Mouse (Mus musculus) frontal cortex, postnatal 25 days (tissue): ENCODE data around the gene Tmem258.
"Not testable (repeated sequence)": the region's sequence is repeated elsewhere in the genome, so short reads cannot be mapped to it uniquely, and the experiment has no call there.

ENCODE experiments used
- DNase-seq, 2 experiments: peaks; one replicate each; pipeline ENCODE4 v3.0.0; 2022; ENCODE audit warnings: low spot score in 2 of 2

Gene Tmem258

DNA sequence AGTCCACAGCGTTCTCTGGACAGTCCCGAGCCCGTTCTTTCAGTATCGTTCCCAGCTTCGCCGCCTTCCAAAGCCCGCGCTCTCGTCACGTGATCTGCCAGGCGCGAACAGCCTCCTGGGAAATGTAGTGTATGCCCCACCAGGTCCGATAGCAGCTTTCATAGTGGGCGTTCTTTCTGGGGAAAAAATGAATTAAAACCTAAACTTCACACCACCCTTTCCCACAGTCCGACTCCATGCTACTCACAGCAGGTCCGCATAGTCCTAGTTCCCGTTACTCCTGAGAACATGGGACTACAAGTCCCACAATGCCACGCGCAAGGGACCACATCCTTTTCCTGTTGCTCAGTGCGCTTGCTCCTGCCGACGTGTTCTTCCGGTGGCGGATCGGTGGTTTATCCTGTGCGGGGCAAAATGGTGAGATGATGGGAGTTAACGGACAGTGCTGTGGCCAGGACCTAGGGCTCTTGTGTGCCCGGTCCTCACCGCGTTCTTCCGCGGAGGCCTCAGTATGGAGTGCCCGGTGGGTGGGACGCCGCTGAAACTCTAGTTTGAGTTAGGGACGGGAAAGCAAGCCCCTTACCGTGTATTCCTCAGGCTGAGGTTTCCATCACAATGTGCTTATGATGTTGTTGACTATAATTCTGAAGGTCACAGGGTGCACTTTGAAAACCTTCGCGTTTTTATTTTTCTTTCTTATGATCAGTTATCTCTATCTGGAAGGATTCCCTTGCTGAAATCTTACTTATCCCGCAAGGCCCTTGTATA, at the start of gene Tmem258, which contains the start of gene Fen1:
Gene Tmem258, plus strand, starts transcription at position 167 of the 768 bp plus-strand sequence.
Gene Fen1, minus strand, starts transcription at position 322 of the 768 bp plus-strand sequence.
- DNase-seq, result peak; percentile 90 to 92

DNA sequence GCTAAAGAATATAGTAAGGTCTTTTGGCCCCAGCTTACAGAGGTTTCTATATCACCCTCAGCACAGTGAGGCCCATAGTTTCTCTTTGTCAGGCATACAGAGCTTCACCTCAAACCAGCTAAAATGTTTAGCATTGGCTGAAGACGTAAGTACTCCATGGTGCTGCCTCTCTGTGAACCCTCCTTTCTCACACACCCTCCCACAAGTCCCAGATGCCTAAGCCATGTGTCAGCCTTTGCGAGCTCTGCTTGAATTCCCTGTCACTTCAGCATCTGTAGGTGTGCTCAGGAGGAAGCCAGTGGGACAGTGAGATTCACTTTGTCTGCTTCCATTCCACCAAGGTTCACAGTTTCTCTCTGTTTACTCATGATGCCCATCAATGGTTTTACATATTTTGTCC, 46.1 kb upstream of the Tmem258 start:
- no peak for DNase-seq

DNA sequence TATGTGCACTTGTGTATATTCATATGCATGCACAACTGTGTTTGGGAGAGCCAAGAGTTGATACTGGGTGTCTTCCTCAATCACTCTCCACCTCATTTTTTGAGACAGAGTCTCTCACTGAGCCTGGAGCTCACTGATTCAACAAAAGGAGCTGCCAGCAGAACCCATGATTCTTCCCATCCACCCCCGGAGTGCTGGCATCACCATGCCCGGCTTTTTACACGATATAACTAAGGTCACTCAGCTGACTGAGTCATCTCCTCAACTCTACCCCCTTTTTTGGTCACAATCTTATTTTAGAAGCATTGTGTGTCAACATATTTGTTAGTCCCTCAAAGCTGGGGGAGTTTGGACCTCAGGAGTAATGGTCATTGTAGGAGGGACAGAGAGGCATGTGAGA, 39.9 kb upstream of the Tmem258 start:
- no peak for DNase-seq

DNA sequence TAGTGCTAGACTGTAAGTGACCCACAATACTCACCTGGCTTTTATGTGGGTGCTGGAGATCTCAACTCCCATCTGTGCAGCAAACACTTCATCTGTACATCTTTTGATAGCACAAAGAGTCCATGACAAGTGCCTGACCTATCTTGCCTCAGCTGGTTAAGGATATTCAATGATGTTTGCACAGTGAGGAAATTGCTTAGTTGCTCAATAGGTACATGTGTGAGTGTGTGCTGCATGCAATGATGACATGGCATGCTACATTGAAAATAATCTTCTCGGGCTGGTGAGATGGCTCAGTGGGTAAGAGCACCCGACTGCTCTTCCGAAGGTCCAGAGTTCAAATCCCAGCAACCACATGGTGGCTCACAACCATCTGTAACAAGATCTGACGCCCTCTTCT, 37.9 kb upstream of the Tmem258 start:
- DNase-seq, result not testable (repeated sequence)

- no peak for DNase-seq
Observed at GRCm38 (mm10) chr19:10167112-10167511, 36.7 kb upstream of the Tmem258 start.

- no peak for DNase-seq
Observed at GRCm38 (mm10) chr19:10167951-10168350, 35.9 kb upstream of the Tmem258 start.

DNA sequence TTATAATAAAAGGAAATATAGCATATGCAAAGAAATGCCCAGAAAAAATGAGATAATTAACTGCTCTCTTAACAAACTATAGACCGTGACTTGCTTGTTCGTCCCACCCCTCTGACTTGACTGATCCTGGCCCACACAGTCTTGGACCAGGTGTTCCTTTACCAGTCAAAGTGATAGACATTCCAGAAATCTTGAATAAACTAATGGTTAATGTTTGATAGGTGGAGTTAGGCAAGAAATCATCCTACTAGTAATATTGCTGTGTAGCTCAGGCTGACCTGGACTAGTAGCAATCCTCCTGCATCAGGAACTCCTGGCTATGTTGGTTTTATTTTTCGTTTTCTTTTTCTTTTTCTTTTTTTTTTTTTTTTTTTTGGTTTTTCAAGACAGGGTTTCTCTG, 35.4 kb upstream of the Tmem258 start:
- DNase-seq, result no peak

- DNase-seq, result no peak
Observed at GRCm38 (mm10) chr19:10169179-10169578, 34.6 kb upstream of the Tmem258 start.

- DNase-seq, result not testable (repeated sequence)
Observed at GRCm38 (mm10) chr19:10169692-10170330, 34.0 kb upstream of the Tmem258 start.

GRCm38 (mm10) chr19:10170466-10170865, 33.3 kb upstream of the Tmem258 start:
- DNase-seq, result no peak

- DNase-seq, result no peak
Observed at GRCm38 (mm10) chr19:10171359-10171758, 32.5 kb upstream of the Tmem258 start.

DNA sequence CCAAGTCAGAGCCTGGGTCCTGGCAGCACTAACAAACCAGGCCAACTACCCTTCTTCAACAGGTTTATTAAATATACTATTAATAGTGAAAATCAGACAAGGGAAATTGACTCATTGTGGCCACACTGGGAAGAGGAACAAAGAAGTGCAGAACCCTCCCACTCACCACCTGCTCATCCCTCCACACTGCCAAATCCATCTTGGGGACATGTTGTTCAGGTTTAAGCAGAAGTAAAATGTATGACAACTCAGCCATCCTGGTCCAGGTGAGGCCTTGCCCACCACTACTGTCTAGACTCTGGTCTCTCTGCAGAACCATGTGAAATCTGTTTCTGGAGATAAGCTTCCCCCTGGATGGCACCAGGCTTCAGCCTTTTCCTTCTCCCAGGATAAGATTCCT, 32.0 kb upstream of the Tmem258 start:
- no peak for DNase-seq

GRCm38 (mm10) chr19:10173116-10173718, 30.6 kb upstream of the Tmem258 start:
- DNase-seq, result no peak

GRCm38 (mm10) chr19:10173844-10174539, 29.8 kb upstream of the Tmem258 start:
- DNase-seq, result no peak

GRCm38 (mm10) chr19:10174956-10175355, 28.9 kb upstream of the Tmem258 start:
- no peak for DNase-seq

GRCm38 (mm10) chr19:10176477-10176876, 27.3 kb upstream of the Tmem258 start:
- DNase-seq, result no peak

DNA sequence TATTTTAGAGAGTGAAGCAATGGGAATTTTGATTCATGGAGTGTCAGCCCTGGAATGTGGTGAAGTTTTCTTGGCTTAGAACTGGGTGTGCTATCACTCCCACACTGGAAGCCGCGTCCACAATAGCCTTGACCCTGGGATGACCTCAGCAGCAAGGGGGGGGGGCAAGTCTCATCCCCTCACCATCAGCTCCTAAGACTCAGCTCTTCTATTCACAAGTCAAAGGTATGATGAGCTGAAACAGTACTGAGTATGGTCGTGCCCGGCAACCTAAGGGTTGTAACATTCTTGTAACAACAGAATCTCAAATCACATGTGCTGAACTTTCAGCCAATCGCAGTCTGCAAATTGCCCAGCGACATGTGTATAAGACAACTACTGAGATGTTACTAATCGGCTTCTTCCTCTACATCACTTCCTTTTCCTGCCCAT, 26.9 kb upstream of the Tmem258 start:
- no peak for DNase-seq

GRCm38 (mm10) chr19:10181225-10181624, 22.6 kb upstream of the Tmem258 start:
- DNase-seq, result no peak

DNA sequence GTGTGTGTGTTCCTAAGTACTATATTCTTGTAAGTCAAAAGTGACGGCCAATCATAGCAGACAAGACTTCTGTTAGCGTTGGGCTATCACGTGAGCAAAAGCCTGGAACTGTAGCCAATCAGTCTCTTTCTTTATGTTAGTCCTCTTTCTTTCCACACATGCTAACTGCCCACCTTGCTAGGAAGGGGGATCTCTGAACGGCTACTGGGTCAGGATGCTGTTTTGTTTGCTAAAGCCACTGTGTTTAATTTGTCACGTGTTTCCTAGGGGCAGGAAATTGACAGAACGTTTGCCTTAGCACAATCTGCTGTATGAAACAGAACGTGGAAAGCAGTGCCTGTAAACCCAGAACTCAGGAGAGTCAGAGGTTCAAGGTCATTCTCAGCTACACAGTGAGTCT, 21.7 kb upstream of the Tmem258 start:
- DNase-seq, result no peak

- DNase-seq, result peak; percentile 84 to 91
Observed at GRCm38 (mm10) chr19:10182670-10183298, 21.0 kb upstream of the Tmem258 start, which contains the start of gene Fads1. TSS of gene Fads1 (plus strand) at chr19:10182888.

DNA sequence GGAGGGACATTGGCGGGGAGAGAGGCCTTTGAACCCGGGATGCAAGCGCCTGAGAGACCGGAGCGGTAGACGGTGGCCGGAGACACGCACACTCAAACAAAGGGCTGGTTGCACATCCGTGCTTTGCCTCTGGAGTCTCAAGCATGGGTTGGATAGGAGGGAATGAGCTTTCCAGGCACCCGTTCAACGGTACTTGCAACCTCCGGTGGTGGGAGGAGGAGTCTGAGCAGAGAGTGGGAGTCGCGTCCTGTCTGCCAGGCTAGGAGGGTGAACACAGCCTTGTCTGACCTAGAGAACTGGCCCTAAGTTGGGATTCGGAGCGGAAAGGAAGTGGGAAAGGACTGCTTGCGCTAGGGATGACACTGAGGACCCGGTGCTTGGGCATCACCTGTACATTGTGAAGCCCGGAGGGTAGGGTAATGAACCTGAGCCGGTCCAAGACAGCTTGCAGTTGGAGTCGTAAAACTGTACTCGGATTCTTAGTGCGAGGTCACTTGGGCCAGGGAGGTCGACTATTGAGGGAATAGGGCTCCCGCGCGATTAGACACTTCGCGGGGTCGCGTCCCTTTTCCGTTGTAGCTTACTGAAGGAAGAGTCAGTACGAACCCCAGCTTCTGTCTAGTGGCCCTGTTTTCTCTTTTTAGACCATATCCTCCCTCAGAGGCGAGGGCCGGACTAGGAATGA, 20.4 kb upstream of the Tmem258 start:
- peak; percentile 55 to 67 for DNase-seq
